Mouse (Mus musculus) hindbrain, postnatal 0 days (tissue): ENCODE results near the gene Ankrd23. TPM values are rescaled to one million over a fixed set of nuclear protein-coding genes. Genes with fewer than 3 reads are reported as not detected.
A peak's percentile ranks its signal among the peaks of the same experiment; 100 is the strongest.

ENCODE experiments used
- ATAC-seq: fragments of 200-750 bp; cut with Nextera tagmentation; 2 replicates; pipeline ENCODE4 v1.8.0; 2017; ENCODE audit warnings: mild to moderate bottlenecking, moderate TSS enrichment, moderate library complexity
- DNase-seq: peaks from one replicate; pipeline ENCODE4 v3.0.0-alpha.2; 2015; ENCODE audit warnings: low spot score
- H3K27ac ChIP-seq: fragments of 300-500 bp; sonication (generic); 2 replicates; pipeline ENCODE4 v1.5.1; 2014; ENCODE audit warnings: mild to moderate bottlenecking
- H3K27me3 ChIP-seq: fragments of 300-500 bp; sonication (generic); 2 replicates; pipeline ENCODE4 v1.6.1; 2014; ENCODE audit warnings: low read length, mixed read lengths; ENCODE audit not compliant: insufficient read depth
- H3K36me3 ChIP-seq: fragments of 300-500 bp; sonication (generic); 2 replicates; pipeline ENCODE4 v1.6.1; 2014; ENCODE audit warnings: low read length, mixed read lengths; ENCODE audit not compliant: insufficient read depth
- H3K4me1 ChIP-seq: fragments of 300-500 bp; sonication (generic); 2 replicates; pipeline ENCODE4 v1.6.1; 2014; ENCODE audit warnings: antibody characterized with exemption, low read length, mixed read lengths; ENCODE audit not compliant: insufficient read depth
- H3K4me2 ChIP-seq: fragments of 300-500 bp; sonication (generic); 2 replicates; pipeline ENCODE4 v1.6.1; 2014; ENCODE audit warnings: low read depth, mild to moderate bottlenecking, low read length, moderate library complexity, mixed read lengths
- H3K4me3 ChIP-seq: fragments of 300-500 bp; sonication (generic); 2 replicates; pipeline ENCODE4 v1.5.1; 2014; ENCODE audit warnings: low read length
- H3K9ac ChIP-seq: fragments of 300-500 bp; sonication (generic); replicated peaks from 2 replicates; pipeline ENCODE4 v1.6.1; 2014; ENCODE audit warnings: mild to moderate bottlenecking, low read length, moderate library complexity, mixed read lengths
- H3K9me3 ChIP-seq: fragments of 300-500 bp; sonication (generic); 2 replicates; pipeline ENCODE4 v1.6.1; 2016; ENCODE audit warnings: low read length, mixed read lengths
- CTCF ChIP-seq: IDR thresholded peaks from 2 replicates; pipeline ENCODE4 v1.5.1; 2016; ENCODE audit warnings: antibody characterized with exemption, control low read depth, low read depth
- WGBS: fragments of 180-500 bp; shearing (Covaris S2); extraction: QIAGEN DNeasy Blood & Tissue Kit; methylation state at CpG from one replicate; pipeline ENCODE4 v1.1.7; 2014; 5-methylcytosine and 5-hydroxymethylcytosine counted together
- polyA plus RNA-seq: library from polyadenylated mRNA; unstranded; fragments of >200 nt; fragmentation: Nextera tagmentation; extraction: Ambion mirVana; gene quantifications from 2 replicates; pipeline ENCODE4 v1.2.1, GENCODE M21; 2015
- total RNA-seq: library from RNA; depleted of rRNA; stranded (reverse); fragments of >200 nt; gene quantifications from 2 replicates; pipeline ENCODE4 v1.2.3, GENCODE M21; 2014

Gene Ankrd23
- total and polyA plus RNA-seq, 2 experiments from 2014 or later = 11.2 to 11.5 TPM

GRCm38 (mm10) chr1:36559256-36559655 lies 22.6 kb upstream of the Ankrd23 start:
- ATAC-seq (no peak), DNase-seq (no peak)
- Histone ChIP-seq H3K4me1 (peaks cover 22% of the 10 kb centered on the region), H3K9me3 (no peaks in the 10 kb centered on the region), H3K27me3 (no peaks in the 10 kb centered on the region), H3K27ac (no peak overlapping the region), H3K4me3 (no peak overlapping the region), H3K36me3 (no peaks in the 10 kb centered on the region), H3K4me2 (peak overlapping the region; percentile 73), H3K9ac (no peak overlapping the region)
- 18% methylated on average over 4 of the region's 4 CpGs for WGBS
- TF ChIP-seq CTCF = no peak

DNA sequence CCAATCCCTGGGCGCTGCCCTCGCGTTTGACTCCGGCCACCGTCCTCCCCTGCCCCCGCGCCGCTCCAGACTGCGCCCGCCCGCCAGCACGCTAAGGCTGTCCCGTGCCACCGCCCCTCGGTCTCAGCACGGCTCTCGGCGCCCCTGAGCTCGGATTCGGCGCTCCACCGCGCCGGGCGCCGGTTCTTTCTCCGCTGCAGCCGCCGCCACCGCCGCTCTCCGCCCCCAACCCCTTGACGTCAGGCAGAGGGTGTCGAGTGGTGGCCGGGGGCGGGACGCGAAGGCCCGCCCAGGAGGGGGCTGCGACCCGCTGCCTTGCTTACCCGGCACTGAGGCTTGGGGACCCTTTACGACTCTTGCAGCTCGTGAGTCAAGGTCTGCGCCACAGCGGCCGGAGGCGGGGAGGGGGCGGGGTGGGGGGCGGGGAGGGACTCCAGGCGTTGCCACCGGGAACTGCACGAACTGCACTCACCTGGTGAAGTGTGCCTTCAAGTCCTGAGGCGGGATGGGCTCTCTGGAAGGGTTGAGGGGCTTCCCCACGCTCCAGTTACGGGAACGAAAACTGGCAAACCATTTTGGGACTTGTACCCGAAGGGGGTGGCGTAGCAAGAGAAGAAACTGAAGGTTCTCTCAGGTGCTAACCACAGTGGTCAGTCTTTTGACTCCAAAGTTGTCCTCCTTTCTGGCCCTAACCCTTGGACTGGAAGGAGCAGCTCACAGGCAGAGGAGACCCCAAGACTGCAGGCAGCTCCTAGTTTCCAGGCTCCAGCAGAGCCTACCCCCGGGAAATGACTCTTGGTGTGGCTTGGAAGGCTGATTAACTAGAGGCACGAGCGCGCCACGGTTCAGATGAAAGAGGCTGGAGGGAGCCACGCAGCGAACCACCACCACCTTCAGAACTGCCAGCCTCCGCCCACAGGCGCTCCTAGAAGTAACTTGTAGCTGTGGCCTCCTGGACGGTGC lies 21.6 kb upstream of the Ankrd23 start, which contains the start of gene Sema4c:
Gene Sema4c (minus strand): TSS at position 319 of the 963 bp plus-strand sequence.
- Histone ChIP-seq H3K9ac (peak within 1 kb of the TSS; percentile 98), H3K4me1 (peaks cover 23% of the 10 kb centered on the region), H3K27ac (peak within 1 kb of the TSS; percentile 98), H3K36me3 (no peaks in the 10 kb centered on the region), H3K4me3 (peak within 1 kb of the TSS; percentile 84), H3K9me3 (no peaks in the 10 kb centered on the region), H3K4me2 (peak within 1 kb of the TSS; percentile 73), H3K27me3 (no peaks in the 10 kb centered on the region)
- DNase-seq (peak; percentile 84), ATAC-seq (peak; percentile 43)
- 1% methylated on average over 65 of the region's 69 CpGs for WGBS
- TF ChIP-seq CTCF = no peak

DNA sequence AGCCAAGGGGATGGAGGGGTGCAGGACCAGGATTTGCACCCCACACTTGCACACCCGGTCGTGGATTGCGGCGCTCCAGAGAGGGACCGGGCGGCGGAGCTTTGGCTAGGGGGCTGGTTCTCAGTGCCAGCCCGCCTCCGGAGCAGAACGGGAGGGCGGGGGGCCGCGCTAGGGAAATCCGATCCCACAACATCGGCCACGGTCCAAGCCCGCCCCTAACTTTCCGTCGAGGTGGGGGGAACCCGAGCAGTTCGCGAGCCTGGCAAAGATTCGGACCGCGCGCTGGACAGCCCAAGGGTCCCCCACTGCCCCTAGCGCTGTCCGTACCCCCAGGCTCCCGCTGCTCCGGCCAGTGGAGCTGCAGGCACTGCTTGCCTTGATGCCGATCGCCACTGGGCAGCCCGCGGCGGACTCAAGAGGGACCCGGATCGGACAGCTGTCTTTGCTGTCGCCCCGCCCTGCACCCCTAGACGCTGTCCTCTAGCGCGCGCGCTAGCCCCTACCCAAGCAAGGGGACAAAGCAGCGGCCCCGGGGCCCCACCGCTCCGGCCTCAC lies 20.9 kb upstream of the Ankrd23 start:
- Histone ChIP-seq H3K9me3 (no peaks in the 10 kb centered on the region), H3K4me3 (peak overlapping the region; percentile 84), H3K4me1 (peaks cover 23% of the 10 kb centered on the region), H3K36me3 (peaks cover 7% of the 10 kb centered on the region; the same call in 1 of the 2 replicates), H3K27me3 (no peaks in the 10 kb centered on the region), H3K4me2 (peak overlapping the region; percentile 73), H3K9ac (peak overlapping the region; percentile 98), H3K27ac (peak overlapping the region; percentile 98)
- ATAC-seq (peak; percentile 80), DNase-seq (peak; percentile 86)
- TF ChIP-seq CTCF = no peak
- under 1% methylated on average over 43 of the region's 48 CpGs for WGBS

- H3K4me2 ChIP-seq = peak overlapping the region; percentile 73
- H3K27me3 ChIP-seq = no peaks in the 10 kb centered on the region
- ATAC-seq = peak; percentile 86
- under 1% methylated on average over 52 of the region's 52 CpGs for WGBS
- H3K27ac ChIP-seq = peak overlapping the region; percentile 98
- peak overlapping the region; percentile 84 for H3K4me3 ChIP-seq
- TF ChIP-seq CTCF = peak; percentile 91
- H3K4me1 ChIP-seq = peaks cover 23% of the 10 kb centered on the region
- peaks cover 14% of the 10 kb centered on the region for H3K36me3 ChIP-seq
- peak overlapping the region; percentile 98 for H3K9ac ChIP-seq
- H3K9me3 ChIP-seq = no peaks in the 10 kb centered on the region
- DNase-seq = peak; percentile 96
Observed at GRCm38 (mm10) chr1:36556553-36557456, 20.1 kb upstream of the Ankrd23 start.

GRCm38 (mm10) chr1:36555798-36556395 lies 19.2 kb upstream of the Ankrd23 start:
- DNase-seq = peak; percentile 57

More at GRCm38 (mm10) chr1:36555798-36556395, 19.2 kb upstream of the Ankrd23 start:
- Histone ChIP-seq H3K9ac (peak overlapping the region; percentile 98), H3K27ac (peak overlapping the region; percentile 98), H3K36me3 (peaks cover 23% of the 10 kb centered on the region), H3K9me3 (no peaks in the 10 kb centered on the region), H3K27me3 (no peaks in the 10 kb centered on the region), H3K4me3 (peak overlapping the region; percentile 84), H3K4me1 (peaks cover 23% of the 10 kb centered on the region), H3K4me2 (peak overlapping the region; percentile 73)
- ATAC-seq = no peak
- under 1% methylated on average over 8 of the region's 8 CpGs for WGBS
- peak; percentile 4; the same call in 1 of the 2 replicates for TF ChIP-seq CTCF
